Mouse (Mus musculus): Measurements from ENCODE around the gene Gm2174.

- no peak for TF ChIP-seq CTCF (conservative IDR thresholded peaks at IDR 0.05; ENCODE audit: low read length)
- TF ChIP-seq NANOG (IDR thresholded peaks at IDR 0.05; ENCODE audit: borderline replicate concordance, low read length): no peak
- no peak for TF ChIP-seq POU5F1 (IDR thresholded peaks at IDR 0.05; ENCODE audit: borderline replicate concordance, low read length)
These were observed 7.1 kb downstream of the Gm2174 start, which contains the start of gene Ints6l for GRCm38 (mm10) chrX:56454671-56455371.

Data from E14TG2a.4 (cell line).